Mouse (Mus musculus) thymus, adult 2 months (tissue): Measurements from ENCODE around the gene Acvr1b. TPM values are rescaled to one million over a fixed set of nuclear protein-coding genes. Genes with fewer than 3 reads are reported as not detected.

Experiments used
- DNase-seq: peaks from one replicate; pipeline ENCODE4 v3.0.0; 2021
- H3K27ac ChIP-seq: fragments of 200-500 bp; 2 replicates; pipeline ENCODE4 v1.5.1; 2012; ENCODE audit warnings: low read length, control low read depth; ENCODE audit not compliant: control insufficient read depth, insufficient read depth
- H3K27me3 ChIP-seq: fragments of 200-500 bp; 2 replicates; pipeline ENCODE4 v1.6.1; 2012; ENCODE audit warnings: mild to moderate bottlenecking, low read length, moderate library complexity, mixed read lengths; ENCODE audit not compliant: control insufficient read depth, insufficient read depth
- H3K36me3 ChIP-seq: fragments of 200-500 bp; 2 replicates; pipeline ENCODE4 v1.6.1; 2012; ENCODE audit warnings: mild to moderate bottlenecking, low read length, moderate library complexity; ENCODE audit not compliant: control insufficient read depth, insufficient read depth
- H3K4me1 ChIP-seq: fragments of 200-500 bp; replicated peaks from 2 replicates; pipeline ENCODE4 v1.6.1; 2012; ENCODE audit warnings: low read length; ENCODE audit not compliant: control insufficient read depth, insufficient read depth
- H3K4me3 ChIP-seq: fragments of 200-500 bp; 2 replicates; pipeline ENCODE4 v1.5.1; 2012; ENCODE audit warnings: mild to moderate bottlenecking, low read length, control low read depth, moderate library complexity; ENCODE audit not compliant: control insufficient read depth, insufficient read depth
- CTCF ChIP-seq: fragments of 200-500 bp; IDR thresholded peaks from 2 replicates; pipeline ENCODE4 v1.5.1; 2012; ENCODE audit warnings: mild to moderate bottlenecking, control low read depth, low read length, moderate library complexity, borderline replicate concordance; ENCODE audit not compliant: control insufficient read depth, poor library complexity, insufficient read depth; ENCODE audit errors: extremely low read depth
- POLR2A ChIP-seq: fragments of 200-500 bp; IDR thresholded peaks from 2 replicates; pipeline ENCODE4 v1.6.1; 2012; ENCODE audit warnings: mild to moderate bottlenecking, low read length, control low read depth, moderate library complexity; ENCODE audit not compliant: control insufficient read depth, poor library complexity, insufficient read depth; ENCODE audit errors: extremely low read depth
- WGBS: fragments of 180-500 bp; shearing (Covaris S2); methylation state at CpG from one replicate; pipeline ENCODE4 v1.1.7; 2018; 5-methylcytosine and 5-hydroxymethylcytosine counted together
- polyA plus RNA-seq: library from polyadenylated mRNA; depleted of rRNA; stranded (reverse); fragments of >200 nt; gene quantifications from 2 replicates; pipeline ENCODE4 v1.2.3, GENCODE M21; 2012; rRNA removed

Acvr1b gene
- polyA plus RNA-seq, 1 experiment = 34.9 TPM

DNA sequence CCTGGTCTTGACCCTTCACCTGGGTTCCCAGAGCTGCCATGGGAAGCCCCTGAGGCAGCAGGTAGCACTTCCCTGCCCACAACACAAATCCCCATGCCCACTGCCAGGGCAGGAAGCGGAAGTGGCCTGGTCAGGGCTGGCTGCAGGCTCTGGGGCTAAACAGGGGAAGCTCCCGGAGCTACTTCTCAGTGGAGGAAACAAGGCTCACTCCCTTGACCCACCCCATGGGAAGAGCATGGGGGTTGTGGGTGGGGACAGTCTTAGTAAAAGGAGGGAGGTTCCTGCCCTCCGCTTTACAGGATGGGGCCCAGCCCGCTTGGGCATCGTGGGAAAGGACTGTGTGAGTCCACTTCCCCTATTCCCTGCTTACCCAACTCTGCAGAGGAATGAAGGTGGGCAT is 88.6 kb downstream of the Acvr1b start:
- no peaks in the 10 kb centered on the region for H3K27me3 ChIP-seq
- H3K4me1 ChIP-seq = peaks cover 81% of the 10 kb centered on the region
- H3K36me3 ChIP-seq = no peaks in the 10 kb centered on the region
- no peak overlapping the region for H3K4me3 ChIP-seq
- TF ChIP-seq CTCF (no peak), POLR2A (no peak)
- 44% methylated on average over 5 of the region's 5 CpGs for WGBS
- no peak for DNase-seq
- no peak overlapping the region for H3K27ac ChIP-seq

Other genes starting within 250 kb of the Acvr1b start
- gene Gm47841, start 126.7 kb upstream of the Acvr1b start, polyA plus RNA-seq = not detected in 2 replicates
- gene Fignl2, start 95.5 kb upstream of the Acvr1b start, polyA plus RNA-seq = 0.86 and 1.4 TPM in 2 replicates
- gene Ankrd33, start 58.3 kb upstream of the Acvr1b start, polyA plus RNA-seq = not detected in 2 replicates
- 27.2 and 34.2 TPM in 2 replicates for gene Acvrl1, start 45.5 kb upstream of the Acvr1b start, polyA plus RNA-seq
- gene Grasp, start 50.1 kb downstream of the Acvr1b start, polyA plus RNA-seq = 10.2 and 15.4 TPM in 2 replicates
- 164 TPM in 2 replicates for gene Nr4a1, start 80.2 kb downstream of the Acvr1b start, polyA plus RNA-seq
- 68.5 and 75.2 TPM in 2 replicates for gene Atg101, start 110.2 kb downstream of the Acvr1b start, polyA plus RNA-seq
- 0.55 and 0.88 TPM in 2 replicates for gene 6030408B16Rik, start 119.1 kb downstream of the Acvr1b start, polyA plus RNA-seq
- 3.1 and 3.8 TPM in 2 replicates for gene Krt80, start 196.1 kb downstream of the Acvr1b start, polyA plus RNA-seq
- gene Krt7, start 237.0 kb downstream of the Acvr1b start, polyA plus RNA-seq = 20.8 and 28.3 TPM in 2 replicates